Mouse (Mus musculus) bone marrow macrophage, adult 2 months (primary cell): ENCODE measurements around the gene Gipc3. TPM values are rescaled to one million over a fixed set of nuclear protein-coding genes. Genes with fewer than 3 reads are reported as not detected.
A peak's percentile ranks its signal among the peaks of the same experiment; 100 is the strongest.

Source experiments
- H3K27ac ChIP-seq: 2 replicates; pipeline ENCODE4 v1.5.1; 2012; ENCODE audit warnings: low read depth, low read length; ENCODE audit not compliant: insufficient read depth
- H3K4me1 ChIP-seq: 2 replicates; pipeline ENCODE4 v1.6.1; 2012; ENCODE audit warnings: low read length; ENCODE audit not compliant: control insufficient read depth, insufficient read depth
- H3K4me3 ChIP-seq: 2 replicates; pipeline ENCODE4 v1.5.1; 2012; ENCODE audit warnings: mild to moderate bottlenecking, low read length, moderate library complexity; ENCODE audit not compliant: insufficient read depth
- CTCF ChIP-seq: IDR thresholded peaks from 2 replicates; pipeline ENCODE4 v1.5.1; 2012; ENCODE audit warnings: low read depth, mild to moderate bottlenecking, low read length, moderate library complexity
- POLR2A ChIP-seq: IDR thresholded peaks from 2 replicates; pipeline ENCODE4 v1.6.1; 2012; ENCODE audit warnings: mild to moderate bottlenecking, low read depth, low read length, borderline replicate concordance
- polyA plus RNA-seq: library from polyadenylated mRNA; stranded (reverse); fragments of >200 nt; gene quantifications from 2 replicates; pipeline ENCODE4 v1.2.4, GENCODE M21; 2012; ENCODE audit not compliant: missing spikeins, insufficient read depth, insufficient read length

Gipc3 gene
- polyA plus RNA-seq, 1 experiment, result not detected

DNA sequence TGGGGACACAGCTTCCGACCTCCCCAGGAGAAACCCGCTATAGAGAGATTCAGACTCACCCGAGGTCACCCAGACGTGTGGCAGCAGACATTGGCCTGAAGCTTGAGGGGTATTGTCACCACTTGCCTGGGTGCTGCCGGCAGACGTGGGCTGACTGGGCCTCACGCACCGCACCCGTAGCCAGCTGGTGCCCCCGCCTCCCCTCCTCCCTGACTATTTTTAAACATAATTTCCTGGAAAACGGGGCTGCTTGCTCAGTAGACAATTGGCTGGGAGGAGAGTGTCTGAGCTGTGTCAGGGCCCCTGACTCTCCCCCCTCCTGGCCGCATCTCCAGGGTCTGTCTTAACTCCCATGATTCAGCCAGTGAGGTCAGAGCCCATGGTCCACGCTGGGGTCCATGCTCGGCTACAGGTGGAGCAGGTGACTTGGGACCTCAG lies 40.3 kb downstream of the Gipc3 start:
- TF ChIP-seq POLR2A, result no peak
- no peak for TF ChIP-seq CTCF
- Histone ChIP-seq H3K27ac (peak overlapping the region; percentile 24; the same call in 1 of the 2 replicates), H3K4me1 (peaks cover 61% of the 10 kb centered on the region), H3K4me3 (0 out of 2 replicates have a peak overlapping the region, but pooled peaks have one; percentile 4)

DNA sequence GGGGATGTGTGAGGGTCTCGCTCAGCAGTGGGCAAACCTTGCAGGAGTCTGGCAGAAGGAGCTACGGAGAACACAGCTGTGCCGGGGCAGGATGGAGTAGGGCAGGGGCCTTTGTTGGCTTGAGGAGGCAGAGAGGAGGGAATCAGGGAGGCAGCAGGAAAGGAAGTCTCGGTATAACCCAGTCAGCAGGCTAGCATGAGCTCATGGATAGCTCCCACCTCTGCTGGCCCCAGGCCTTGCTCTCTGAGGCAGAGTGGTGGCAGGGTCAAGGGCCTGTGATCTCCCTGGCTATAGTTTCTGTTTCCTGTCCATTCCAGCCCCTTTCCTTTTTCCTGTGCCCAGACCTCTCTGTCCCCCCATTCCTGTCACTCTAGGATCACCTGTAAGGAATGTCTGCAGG lies 40.8 kb downstream of the Gipc3 start:
- no peak for TF ChIP-seq CTCF
- TF ChIP-seq POLR2A, result no peak
- Histone ChIP-seq H3K4me1 (peaks cover 64% of the 10 kb centered on the region), H3K27ac (0 out of 2 replicates have a peak overlapping the region, but pooled peaks have one; percentile 24), H3K4me3 (0 out of 2 replicates have a peak overlapping the region, but pooled peaks have one; percentile 4)

GRCm38 (mm10) chr10:81301321-81301720 lies 41.7 kb downstream of the Gipc3 start:
- TF ChIP-seq CTCF, result no peak
- no peak for TF ChIP-seq POLR2A
- Histone ChIP-seq H3K4me1 (peaks cover 73% of the 10 kb centered on the region), H3K27ac (no peak overlapping the region), H3K4me3 (no peak overlapping the region)

GRCm38 (mm10) chr10:81300352-81300907 lies 42.6 kb downstream of the Gipc3 start:
- H3K27ac ChIP-seq, result peak overlapping the region; percentile 94
- TF ChIP-seq CTCF (no peak), POLR2A (no peak)
- no peak overlapping the region for H3K4me3 ChIP-seq
- peaks cover 81% of the 10 kb centered on the region for H3K4me1 ChIP-seq

GRCm38 (mm10) chr10:81299585-81300351 lies 43.3 kb downstream of the Gipc3 start:
- Histone ChIP-seq H3K27ac (peak overlapping the region; percentile 94), H3K4me1 (peaks cover 84% of the 10 kb centered on the region), H3K4me3 (no peak overlapping the region)
- no peak for TF ChIP-seq CTCF
- no peak for TF ChIP-seq POLR2A

GRCm38 (mm10) chr10:81298369-81299100 lies 44.5 kb downstream of the Gipc3 start:
- H3K4me1 ChIP-seq, result peaks cover 79% of the 10 kb centered on the region
- TF ChIP-seq POLR2A (no peak), CTCF (no peak)
- peak overlapping the region; percentile 44 for H3K4me3 ChIP-seq
- H3K27ac ChIP-seq, result peak overlapping the region; percentile 94

GRCm38 (mm10) chr10:81297845-81298244 lies 45.2 kb downstream of the Gipc3 start:
- Histone ChIP-seq H3K4me3 (peak overlapping the region; percentile 44), H3K4me1 (peaks cover 72% of the 10 kb centered on the region), H3K27ac (peak overlapping the region; percentile 94)
- TF ChIP-seq CTCF (no peak), POLR2A (0 out of 2 replicates have a peak, but pooled peaks have one; percentile 28)

GRCm38 (mm10) chr10:81297246-81297645 lies 45.8 kb downstream of the Gipc3 start:
- Histone ChIP-seq H3K4me3 (peak overlapping the region; percentile 44), H3K4me1 (peaks cover 67% of the 10 kb centered on the region)

DNA sequence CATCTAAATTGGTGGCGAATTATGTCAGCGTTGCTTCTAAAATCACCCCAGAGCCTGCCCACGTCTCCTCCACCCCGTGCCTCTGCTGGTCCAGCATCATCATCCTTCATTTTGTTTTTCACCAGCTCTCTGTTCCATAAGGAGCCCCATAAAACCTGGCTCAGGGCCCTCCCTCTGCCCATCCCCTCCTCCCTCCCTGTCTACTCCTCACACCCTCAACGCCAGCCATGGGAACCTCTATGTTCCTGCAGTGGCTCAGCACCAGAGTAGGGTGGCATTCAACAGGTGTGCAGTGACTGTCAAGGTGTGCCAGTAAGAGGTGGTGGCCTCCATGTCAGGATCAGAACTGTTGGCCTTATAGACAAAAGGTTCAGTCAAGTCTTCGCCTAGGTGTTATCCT lies 47.9 kb downstream of the Gipc3 start:
- Histone ChIP-seq H3K4me3 (peak overlapping the region; percentile 94; the same call in 1 of the 2 replicates), H3K27ac (no peak overlapping the region), H3K4me1 (peaks cover 62% of the 10 kb centered on the region)
- TF ChIP-seq POLR2A, result no peak
- TF ChIP-seq CTCF, result no peak

More at GRCm38 (mm10) chr10:81297246-81297645, 45.8 kb downstream of the Gipc3 start:
- TF ChIP-seq POLR2A (no peak), CTCF (no peak)
- H3K27ac ChIP-seq, result peak overlapping the region; percentile 94
